Mouse (Mus musculus) mature B cell (primary cell): Measurements from ENCODE around the gene Nkx6-2.

ENCODE experiments used
- in situ Hi-C: fragments of 300-500 bp; cut with MboI; formaldehyde crosslinking; loops from 2 replicates; pipeline ENCODE4 v1.14.3; 2019

The Nkx6-2 gene

GRCm38 (mm10) chr7:139582595-139582994, at the start of gene Nkx6-2:
TSS of gene Nkx6-2 (minus strand) at chr7:139582797.
- in situ Hi-C loops = no loop called here

DNA sequence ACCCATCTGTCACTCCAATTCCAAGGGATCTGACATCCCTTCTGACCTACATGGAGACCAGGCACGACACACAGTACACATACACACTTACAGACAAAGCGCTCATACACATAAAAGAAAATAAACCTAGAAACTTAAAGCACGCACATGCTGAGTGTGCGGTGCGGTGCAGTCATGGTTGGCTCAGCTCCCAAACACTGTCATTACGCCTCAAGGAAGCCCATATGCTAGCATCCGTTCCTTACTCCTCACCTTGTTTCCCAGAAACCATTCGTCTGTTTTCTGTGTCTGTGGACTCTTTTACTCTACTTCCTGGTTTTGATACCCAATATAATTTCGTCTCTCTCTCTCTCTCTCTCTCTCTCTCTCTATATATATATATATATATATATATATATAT, 42.6 kb upstream of the Nkx6-2 start:
- in situ Hi-C loops = no loop called here

- in situ Hi-C loops = no loop called here
These were observed 40.0 kb upstream of the Nkx6-2 start for GRCm38 (mm10) chr7:139622568-139622967.

DNA sequence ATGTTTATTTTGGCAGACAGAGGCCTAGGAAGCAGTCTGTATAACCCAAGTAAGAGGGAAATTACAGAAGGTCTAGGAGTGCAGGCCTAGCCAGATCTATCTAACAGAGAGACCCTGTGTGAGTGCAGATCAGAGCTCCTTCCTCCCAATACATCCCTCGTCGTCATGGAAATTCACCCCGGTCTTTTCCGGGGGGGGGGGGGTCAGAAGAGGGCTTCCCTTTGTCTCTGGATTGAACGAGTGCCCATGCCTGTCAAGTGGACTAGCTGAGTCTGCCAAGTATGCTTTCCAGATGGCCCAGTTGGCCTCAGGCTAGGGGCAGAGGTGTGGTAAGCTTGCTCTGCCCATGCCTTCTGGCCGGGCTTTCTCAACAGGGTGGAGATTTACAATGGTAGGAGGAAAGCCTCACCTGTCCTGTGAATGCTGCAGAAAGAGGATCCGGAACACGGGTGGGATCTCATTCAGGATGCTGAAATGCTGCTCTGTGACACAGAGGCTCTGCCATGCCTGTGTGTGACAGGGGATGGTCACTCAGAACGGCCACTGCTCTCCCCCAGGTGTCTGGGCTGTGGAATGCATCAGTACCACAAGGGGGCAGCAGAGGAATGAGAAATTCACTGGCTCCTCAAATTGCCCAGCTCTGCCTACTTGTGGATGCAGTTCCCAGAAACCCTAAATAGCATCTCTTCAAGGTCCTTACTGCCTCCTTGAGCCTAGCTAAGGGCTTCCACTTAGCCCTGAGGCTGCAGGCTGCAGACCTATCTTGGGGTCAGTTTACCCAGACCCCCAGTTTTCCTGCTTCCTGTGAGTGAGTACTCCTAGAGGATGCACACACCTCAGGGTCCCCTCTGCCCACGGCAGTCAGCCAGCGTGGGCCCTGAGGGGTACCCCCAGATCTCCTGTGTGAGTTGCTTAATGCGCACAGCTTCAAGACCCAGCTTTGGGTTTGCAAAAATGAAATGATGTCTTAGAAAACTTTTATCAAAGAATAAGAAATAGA, 33.5 kb upstream of the Nkx6-2 start:
- in situ Hi-C loops = no loop called here

GRCm38 (mm10) chr7:139610328-139610727, 27.7 kb upstream of the Nkx6-2 start:
- in situ Hi-C loops = no loop called here

GRCm38 (mm10) chr7:139595862-139596261, 13.3 kb upstream of the Nkx6-2 start:
- in situ Hi-C loops = no loop called here

GRCm38 (mm10) chr7:139595311-139595710, 12.7 kb upstream of the Nkx6-2 start:
- in situ Hi-C loops = no loop called here

DNA sequence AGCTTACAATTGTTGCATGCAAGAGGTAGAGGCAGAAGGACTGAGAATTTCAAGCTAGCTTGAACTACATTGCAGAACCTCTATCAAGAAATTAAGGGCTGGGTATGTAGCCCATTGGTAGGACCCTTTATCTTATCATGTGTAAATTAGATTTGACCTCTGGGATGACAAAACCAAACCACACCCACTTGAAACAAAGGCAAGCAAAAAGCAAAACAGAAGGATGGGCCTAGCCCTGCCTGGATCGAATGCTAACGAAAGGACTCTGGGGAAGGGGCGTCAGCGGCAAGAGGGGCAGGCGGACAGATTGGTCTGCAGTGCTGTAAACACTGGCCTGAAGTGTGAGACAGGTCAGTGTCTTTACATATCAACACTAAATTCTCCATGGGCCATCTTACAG, 8.7 kb upstream of the Nkx6-2 start:
- in situ Hi-C loops = no loop called here

DNA sequence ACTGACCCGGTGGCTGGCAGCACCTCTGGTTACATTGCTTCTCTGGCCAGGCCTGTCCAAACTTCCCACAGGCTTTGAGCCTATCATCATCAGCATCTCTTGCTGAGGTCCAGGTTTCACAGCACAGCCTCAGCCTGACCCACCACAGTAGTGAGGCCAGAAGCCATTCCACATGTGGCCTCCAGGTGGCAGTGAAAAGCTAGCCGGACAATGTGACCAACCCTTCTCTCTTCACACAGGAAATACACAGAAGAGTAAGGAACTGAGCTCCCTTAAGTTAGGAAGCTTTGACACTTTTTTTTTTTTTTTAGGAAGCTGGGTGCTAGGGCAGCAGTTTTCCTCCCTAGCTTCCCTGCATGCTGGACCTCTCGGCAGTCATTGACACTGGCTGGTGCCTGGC, 7.7 kb upstream of the Nkx6-2 start:
- in situ Hi-C loops = no loop called here

DNA sequence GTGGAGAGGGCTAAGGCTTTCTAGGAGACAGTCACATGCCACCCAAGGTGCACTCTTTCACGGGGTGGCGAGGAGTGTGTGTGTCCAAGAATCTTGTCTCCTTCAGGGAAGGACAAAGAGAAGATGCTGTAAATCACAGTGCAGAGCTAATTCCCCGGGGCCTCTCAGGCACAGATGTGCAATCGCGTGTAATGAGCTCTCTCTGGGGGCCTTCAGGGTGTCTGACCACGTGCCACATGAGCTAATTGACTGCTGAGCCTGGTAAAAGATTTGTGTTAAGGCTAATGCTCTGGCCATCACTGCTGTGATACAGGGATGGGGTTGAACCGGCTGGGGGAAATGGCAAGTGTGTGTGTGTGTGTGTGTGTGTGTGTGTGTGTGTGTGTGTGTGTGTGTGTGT, 5.3 kb upstream of the Nkx6-2 start:
- in situ Hi-C loops = no loop called here

GRCm38 (mm10) chr7:139585183-139585821, 2.7 kb upstream of the Nkx6-2 start:
- in situ Hi-C loops = no loop called here

- in situ Hi-C loops = no loop called here
These were observed 1.9 kb upstream of the Nkx6-2 start for GRCm38 (mm10) chr7:139584221-139585175.

GRCm38 (mm10) chr7:139583094-139583737, 619 bp upstream of the Nkx6-2 start:
- in situ Hi-C loops = no loop called here

GRCm38 (mm10) chr7:139581801-139582571, 611 bp downstream of the Nkx6-2 start:
- in situ Hi-C loops = no loop called here

GRCm38 (mm10) chr7:139580851-139581775, 1.5 kb downstream of the Nkx6-2 start:
- in situ Hi-C loops = no loop called here

DNA sequence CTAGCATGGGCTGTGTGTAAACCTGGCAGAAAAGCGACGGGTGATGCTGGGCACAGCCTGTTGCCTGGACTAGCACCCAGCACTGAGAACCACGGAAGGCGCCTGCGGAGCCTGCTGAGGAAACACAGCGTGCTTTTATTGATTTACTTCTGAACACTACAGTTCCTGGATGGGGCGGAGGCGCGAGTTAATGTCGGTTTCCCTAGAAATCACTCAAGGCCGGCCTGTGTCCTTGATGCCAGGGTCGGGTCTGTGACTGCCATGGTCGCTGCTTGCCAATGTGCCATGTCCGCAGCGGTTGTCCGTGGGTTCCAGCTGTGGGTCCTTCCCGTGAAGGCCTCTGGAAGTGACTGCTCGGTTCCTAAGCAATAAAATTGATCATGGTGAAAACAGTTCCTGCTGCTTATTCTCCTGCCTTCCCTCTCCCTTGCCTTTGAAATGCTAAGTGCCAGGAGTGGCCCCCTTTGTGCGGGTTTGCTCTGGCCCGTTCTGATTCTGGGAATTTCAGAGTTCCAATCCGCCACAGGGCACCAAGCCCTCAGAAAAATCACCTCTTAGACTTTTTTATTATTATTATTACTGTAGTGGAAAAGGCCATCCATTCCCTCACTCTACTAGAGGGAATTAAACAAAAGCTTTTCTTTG, 3.2 kb downstream of the Nkx6-2 start:
- in situ Hi-C loops = no loop called here

DNA sequence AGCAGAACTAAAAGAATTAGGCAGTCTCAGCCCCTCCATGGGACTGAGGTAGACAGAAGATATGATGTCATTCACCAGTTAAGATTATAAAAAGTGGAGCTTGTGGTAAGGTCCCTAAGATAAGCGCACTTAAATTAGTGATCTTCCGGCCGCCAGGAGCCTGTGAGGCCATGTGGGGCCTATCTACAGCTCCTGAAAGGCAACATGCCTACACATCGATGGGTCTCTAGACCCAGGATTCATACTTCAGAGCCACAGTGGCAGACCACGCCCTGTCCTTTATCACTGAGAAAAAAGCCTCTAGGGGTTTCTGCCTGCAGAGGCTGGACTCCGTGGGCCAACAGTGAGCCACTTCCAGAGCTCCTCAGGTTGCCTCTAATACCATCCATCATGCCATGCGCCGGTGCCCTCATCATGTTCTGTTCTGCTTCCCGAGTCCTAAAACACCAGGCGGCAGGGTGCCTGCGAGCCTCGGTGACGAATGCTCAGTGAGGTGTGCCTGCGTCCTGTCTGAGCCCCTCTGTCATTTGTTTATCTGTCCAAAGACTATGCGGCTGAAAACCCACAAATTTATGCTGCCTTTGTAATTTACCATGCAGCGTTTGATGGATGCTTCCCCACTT, 6.4 kb downstream of the Nkx6-2 start:
- in situ Hi-C loops = no loop called here

DNA sequence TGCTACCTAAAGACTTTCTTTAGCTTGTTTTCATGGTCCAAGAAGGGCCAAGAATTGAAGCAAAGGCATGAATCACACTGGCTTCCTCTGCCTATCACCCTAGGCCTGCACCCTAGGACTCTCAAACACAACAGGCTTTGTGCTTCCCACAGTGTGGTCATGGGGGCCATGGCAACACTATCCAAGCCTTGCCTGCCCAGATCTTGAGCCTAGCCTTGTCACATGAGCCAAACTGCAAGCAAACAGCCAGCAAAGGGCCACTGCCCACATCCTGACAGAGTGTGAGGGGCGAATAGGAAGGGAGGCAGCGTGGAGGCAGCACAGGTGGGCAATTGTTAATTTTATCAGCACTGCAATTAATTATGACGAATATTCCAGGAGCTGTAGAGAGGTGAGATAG, 9.9 kb downstream of the Nkx6-2 start:
- in situ Hi-C loops = no loop called here

- in situ Hi-C loops = no loop called here
These were observed 11.8 kb downstream of the Nkx6-2 start for GRCm38 (mm10) chr7:139570788-139571187.
